ENCODE assay signal across 10 mouse cellular contexts in genomic region chr5:3405102-3405501, GRCm38 (mm10).
DNase-seq lines count a peak whose midpoint lies in the region.
"Had no signal": no experiment of that assay in that cellular context is flagged by ENCODE, and none has a peak within 500 bp of the region (broad histone marks: within the 10 kb centered on the region; RNA-seq: fewer than 3 reads in every experiment).

No protein-coding gene starts in this region.

- intact Hi-C loops in left cerebral cortex, postnatal 4 days (cut with DNase I): no loop called here

- DNase-seq in adrenal gland, postnatal 25 days: peak; percentile 18
- no peak for DNase-seq in adrenal gland, adult 8-10 months
- peak; percentile 93 for DNase-seq in left cerebral cortex, postnatal 4 days
- no peak for DNase-seq in left cerebral cortex, adult 9 months (ENCODE audit: low spot score in 2 of 2)
- peak; percentile 95 to 96 for DNase-seq in cerebellum, postnatal 10 days
- DNase-seq in mesoderm, embryonic 11.5 days (ENCODE audit: low read depth, low spot score): peak; percentile 26
- no peak for DNase-seq in B cell, adult 2 months
- no peak for DNase-seq in kidney, postnatal 10 days
- DNase-seq: gastrocnemius, postnatal 36 days; lung, adult 18-20 months had no signal

Comparison
In these comparisons a context has a peak if more than half of its experiments do, and no peak if none do; other contexts are left out.
1. DNase-seq: peak in adrenal gland, postnatal 25 days (single experiment), left cerebral cortex, postnatal 4 days (single experiment), cerebellum, postnatal 10 days (2 of 2) and mesoderm, embryonic 11.5 days (single experiment); none in adrenal gland, adult 8-10 months (single experiment), left cerebral cortex, adult 9 months (0 of 2), B cell, adult 2 months (0 of 2) and kidney, postnatal 10 days (single experiment).